Mouse (Mus musculus) midbrain, embryonic 12.5 days (tissue): Measurements from ENCODE around the gene Kctd2. TPM values are rescaled to one million over a fixed set of nuclear protein-coding genes. Genes with fewer than 3 reads are reported as not detected.
"Not testable (repeated sequence)": the region's sequence is repeated elsewhere in the genome, so short reads cannot be mapped to it uniquely, and the experiment has no call there.

Experiments used
- ATAC-seq: fragments of 200-750 bp; cut with Nextera tagmentation; 2 replicates; pipeline ENCODE4 v1.8.0; 2017; ENCODE audit warnings: low read depth, moderate TSS enrichment, moderate library complexity; ENCODE audit not compliant: low FRiP score
- H3K27ac ChIP-seq: fragments of 300-500 bp; sonication (generic); replicated peaks from 2 replicates; pipeline ENCODE4 v1.5.1; 2016; ENCODE audit warnings: mild to moderate bottlenecking
- H3K27me3 ChIP-seq: fragments of 300-500 bp; sonication (generic); 2 replicates; pipeline ENCODE4 v1.6.1; 2016; ENCODE audit warnings: mild to moderate bottlenecking
- H3K36me3 ChIP-seq: fragments of 300-500 bp; sonication (generic); 2 replicates; pipeline ENCODE4 v1.6.1; 2016
- H3K4me1 ChIP-seq: fragments of 300-500 bp; sonication (generic); 2 replicates; pipeline ENCODE4 v1.6.1; 2016
- H3K4me2 ChIP-seq: fragments of 300-500 bp; sonication (generic); replicated peaks from 2 replicates; pipeline ENCODE4 v1.6.1; 2016; ENCODE audit warnings: mild to moderate bottlenecking, moderate library complexity
- H3K4me3 ChIP-seq: fragments of 300-500 bp; sonication (generic); 2 replicates; pipeline ENCODE4 v1.5.1; 2016; ENCODE audit warnings: mild to moderate bottlenecking
- H3K9ac ChIP-seq: fragments of 300-500 bp; sonication (generic); replicated peaks from 2 replicates; pipeline ENCODE4 v1.6.1; 2016; ENCODE audit warnings: mild to moderate bottlenecking, moderate library complexity
- H3K9me3 ChIP-seq: fragments of 300-500 bp; sonication (generic); 2 replicates; pipeline ENCODE4 v1.6.1; 2016; ENCODE audit warnings: mild to moderate bottlenecking
- WGBS: fragments of 180-500 bp; shearing (Covaris S2); methylation state at CpG from one replicate; pipeline ENCODE4 v1.1.7; 2016; 5-methylcytosine and 5-hydroxymethylcytosine counted together
- polyA plus RNA-seq: library from polyadenylated mRNA; unstranded; fragments of >200 nt; fragmentation: Nextera tagmentation; extraction: Ambion mirVana; gene quantifications from 2 replicates; pipeline ENCODE4 v1.2.1, GENCODE M21; 2016

The Kctd2 gene
- polyA plus RNA-seq, 1 experiment from 2014 or later = 32.0 TPM

DNA sequence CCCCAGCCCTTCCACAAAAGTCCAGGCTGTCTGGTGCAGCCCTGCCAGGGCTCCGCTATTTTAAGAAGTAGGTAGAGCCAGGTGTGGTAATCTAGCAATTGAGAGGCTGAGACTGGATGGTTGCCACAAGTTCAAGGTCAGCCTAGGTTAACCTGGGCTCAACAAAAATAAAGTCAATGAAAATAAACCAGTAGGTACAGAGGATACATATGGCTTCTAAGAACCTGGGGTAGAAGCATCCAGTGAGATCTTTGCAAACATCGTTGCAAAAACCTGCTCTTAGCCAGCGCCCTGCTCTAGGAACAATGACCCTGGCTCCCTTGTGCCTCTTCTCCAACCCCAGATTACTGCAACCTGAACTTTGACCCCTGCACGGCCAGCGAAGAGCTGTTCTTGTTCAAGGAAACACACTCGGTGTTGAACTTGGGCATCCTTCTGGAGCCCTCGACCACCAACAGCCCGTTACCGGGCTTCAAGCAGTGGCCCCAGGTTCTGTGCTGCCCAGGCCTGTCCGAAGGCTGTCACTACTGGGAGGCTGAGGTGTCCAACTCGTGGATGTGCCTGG is 27.5 kb downstream of the Kctd2 start:
- Histone ChIP-seq H3K27me3 (no peaks in the 10 kb centered on the region), H3K36me3 (no peaks in the 10 kb centered on the region), H3K4me3 (no peak overlapping the region), H3K9me3 (no peaks in the 10 kb centered on the region), H3K4me2 (no peak overlapping the region), H3K27ac (no peak overlapping the region), H3K4me1 (no peaks in the 10 kb centered on the region; the same call in 1 of the 2 replicates), H3K9ac (no peak overlapping the region)
- WGBS = 86% methylated on average over 11 of the region's 11 CpGs
- no peak for ATAC-seq

DNA sequence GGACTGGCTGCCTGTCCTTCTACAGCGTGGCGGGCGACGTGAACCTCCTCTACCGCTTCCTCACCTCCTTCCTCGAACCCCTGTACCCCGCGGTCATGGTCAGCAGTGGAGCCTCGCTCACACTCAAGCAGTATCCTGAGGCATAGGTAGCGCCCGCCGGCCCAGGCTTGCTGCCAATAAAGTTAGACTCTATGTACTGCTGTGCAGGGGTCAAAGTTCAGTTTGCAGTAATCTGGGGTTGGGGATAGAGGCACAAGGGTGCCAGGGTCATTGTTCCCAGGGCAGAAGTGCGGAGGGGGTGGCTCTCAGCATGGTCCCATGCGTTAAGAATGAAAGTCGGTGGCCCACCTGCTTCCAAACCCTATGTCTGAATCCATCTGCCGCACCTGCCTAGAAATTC is 28.1 kb downstream of the Kctd2 start:
- H3K27ac ChIP-seq = no peak overlapping the region
- H3K4me2 ChIP-seq = no peak overlapping the region
- H3K9ac ChIP-seq = no peak overlapping the region
- no peak for ATAC-seq
- no peaks in the 10 kb centered on the region; the same call in 1 of the 2 replicates for H3K4me1 ChIP-seq
- no peaks in the 10 kb centered on the region for H3K27me3 ChIP-seq
- 86% methylated on average over 16 of the region's 16 CpGs for WGBS
- no peak overlapping the region for H3K4me3 ChIP-seq
- H3K9me3 ChIP-seq = no peaks in the 10 kb centered on the region
- H3K36me3 ChIP-seq = no peaks in the 10 kb centered on the region

DNA sequence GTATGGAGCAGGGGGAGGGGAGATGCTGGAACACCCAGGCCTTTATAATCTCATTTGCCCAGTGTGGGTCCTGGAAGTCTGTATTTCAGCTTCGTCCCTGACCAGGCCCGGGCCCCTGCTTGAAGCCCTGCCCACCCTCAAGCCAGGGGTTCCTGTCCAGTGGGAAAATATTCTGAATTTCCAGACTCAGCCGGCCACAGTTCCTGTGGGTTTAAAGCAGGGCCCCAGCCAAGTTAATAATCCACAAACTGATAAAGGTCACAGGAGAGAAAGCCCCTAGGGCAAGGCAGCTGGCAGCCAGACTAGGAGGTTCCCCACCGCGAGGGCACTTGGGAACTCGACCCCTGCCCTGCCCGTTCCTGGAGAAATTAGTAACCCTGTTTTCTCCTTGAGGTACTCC is 29.1 kb downstream of the Kctd2 start:
- Histone ChIP-seq H3K4me1 (no peaks in the 10 kb centered on the region; the same call in 1 of the 2 replicates), H3K9ac (no peak overlapping the region), H3K4me2 (no peak overlapping the region), H3K27me3 (no peaks in the 10 kb centered on the region), H3K36me3 (no peaks in the 10 kb centered on the region), H3K4me3 (no peak overlapping the region), H3K27ac (no peak overlapping the region), H3K9me3 (no peaks in the 10 kb centered on the region)
- ATAC-seq = no peak
- WGBS = 57% methylated on average over 7 of the region's 7 CpGs

DNA sequence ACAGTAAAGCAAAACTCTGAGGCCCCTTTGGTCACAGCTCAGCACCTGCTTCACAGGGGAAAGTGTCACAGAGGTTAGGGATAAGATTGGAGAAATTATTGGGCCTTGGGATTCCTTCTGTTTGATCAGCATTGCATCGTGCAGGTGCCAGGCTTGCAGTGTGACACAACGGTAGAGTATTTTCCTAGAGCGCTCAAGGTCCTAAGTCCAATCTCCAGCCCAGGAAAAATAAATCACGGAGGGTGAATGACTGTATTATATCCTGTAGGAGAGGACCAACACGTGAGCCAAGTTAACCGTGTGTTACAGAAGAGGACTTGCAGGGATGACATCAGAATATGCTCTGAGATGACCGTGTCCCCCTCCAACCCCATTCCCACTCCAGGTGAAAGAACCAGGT is 30.2 kb downstream of the Kctd2 start:
- Histone ChIP-seq H3K4me1 (no peaks in the 10 kb centered on the region; the same call in 1 of the 2 replicates), H3K27me3 (no peaks in the 10 kb centered on the region), H3K4me2 (no peak overlapping the region), H3K27ac (no peak overlapping the region), H3K4me3 (no peak overlapping the region), H3K36me3 (no peaks in the 10 kb centered on the region), H3K9ac (no peak overlapping the region), H3K9me3 (no peaks in the 10 kb centered on the region)
- WGBS = 93% methylated on average over 7 of the region's 7 CpGs
- no peak for ATAC-seq

DNA sequence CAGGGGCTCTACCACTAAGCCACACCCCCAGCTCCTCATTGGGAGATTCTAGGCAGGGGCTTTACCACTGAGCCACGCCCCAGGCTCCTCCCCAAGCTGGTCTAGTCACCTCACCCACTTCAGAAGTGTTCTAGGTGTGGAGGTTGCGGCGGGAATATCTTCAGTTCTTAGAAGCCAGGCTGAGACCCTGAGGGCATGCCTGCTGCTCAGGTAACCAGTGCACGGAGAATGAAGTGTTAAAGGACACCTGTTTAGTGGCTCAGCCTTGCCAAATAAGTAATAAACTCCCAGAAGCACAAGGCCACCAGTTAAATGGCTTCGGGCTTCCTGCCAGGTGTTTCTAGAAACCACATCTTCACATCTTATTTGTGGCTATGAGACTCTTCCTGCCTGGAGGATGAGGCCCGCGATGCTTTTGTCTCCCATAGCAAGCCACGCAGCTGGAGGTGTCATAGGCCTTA is 31.9 kb downstream of the Kctd2 start:
- no peak overlapping the region for H3K4me2 ChIP-seq
- no peaks in the 10 kb centered on the region; the same call in 1 of the 2 replicates for H3K4me1 ChIP-seq
- no peak overlapping the region for H3K27ac ChIP-seq
- no peak overlapping the region for H3K9ac ChIP-seq
- H3K36me3 ChIP-seq = no peaks in the 10 kb centered on the region
- no peaks in the 10 kb centered on the region for H3K27me3 ChIP-seq
- ATAC-seq = no peak
- WGBS = 87% methylated on average over 8 of the region's 8 CpGs
- H3K9me3 ChIP-seq = no peaks in the 10 kb centered on the region
- H3K4me3 ChIP-seq = no peak overlapping the region

DNA sequence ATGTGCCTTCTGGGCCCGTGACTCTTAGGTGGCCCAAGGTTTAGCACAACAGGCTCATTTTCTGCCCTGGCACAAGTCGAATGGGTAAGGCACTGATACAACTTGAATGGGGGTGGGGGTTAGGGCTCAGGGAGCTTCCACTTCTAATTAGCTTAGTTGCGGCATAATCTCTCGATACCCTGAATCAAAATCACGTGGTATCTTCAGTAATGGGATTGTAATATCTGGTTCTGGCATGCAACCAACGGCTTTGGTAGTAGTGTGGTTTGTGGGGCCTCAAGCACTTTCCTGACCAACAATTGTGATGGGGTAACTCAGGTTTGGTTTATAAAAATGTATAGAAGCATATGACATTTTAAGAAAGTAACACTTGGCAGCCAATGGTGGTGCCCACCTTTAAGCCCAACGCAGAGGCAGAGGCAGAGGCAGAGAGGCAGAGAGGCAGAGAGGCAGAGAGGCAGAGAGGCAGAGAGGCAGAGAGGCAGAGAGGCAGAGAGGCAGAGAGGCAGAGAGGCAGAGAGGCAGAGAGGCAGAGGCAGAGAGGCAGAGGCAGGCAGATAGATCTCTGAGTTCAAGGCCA is 32.4 kb downstream of the Kctd2 start:
- ATAC-seq = no peak
- no peak overlapping the region for H3K4me3 ChIP-seq
- H3K4me1 ChIP-seq = no peaks in the 10 kb centered on the region; the same call in 1 of the 2 replicates
- H3K4me2 ChIP-seq = no peak overlapping the region
- WGBS = 83% methylated on average over 7 of the region's 7 CpGs
- no peak overlapping the region for H3K27ac ChIP-seq
- no peak overlapping the region for H3K9ac ChIP-seq
- H3K9me3 ChIP-seq = no peaks in the 10 kb centered on the region
- H3K27me3 ChIP-seq = no peaks in the 10 kb centered on the region
- H3K36me3 ChIP-seq = no peaks in the 10 kb centered on the region

DNA sequence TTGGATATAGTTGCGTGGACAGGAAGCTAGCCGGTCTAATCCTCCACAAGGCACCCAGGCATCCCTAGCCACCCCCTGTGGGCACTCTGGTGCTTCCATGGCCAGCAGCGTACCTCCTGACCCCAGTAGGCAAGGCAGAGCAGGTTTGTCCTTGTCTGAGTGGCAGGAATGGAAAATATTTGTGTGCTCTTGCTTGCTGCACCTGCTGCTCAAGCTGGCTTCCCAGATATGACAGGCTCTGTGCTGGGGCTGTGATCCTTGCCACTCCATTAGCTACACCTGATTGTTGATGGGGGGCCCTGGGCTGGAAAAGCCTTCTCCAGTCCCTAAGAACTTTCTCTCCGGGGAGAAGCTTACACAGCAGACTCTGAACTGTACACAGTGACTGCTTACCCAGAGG is 33.4 kb downstream of the Kctd2 start:
- Histone ChIP-seq H3K9me3 (no peaks in the 10 kb centered on the region), H3K4me2 (no peak overlapping the region), H3K27me3 (no peaks in the 10 kb centered on the region), H3K4me3 (no peak overlapping the region), H3K4me1 (no peaks in the 10 kb centered on the region; the same call in 1 of the 2 replicates), H3K27ac (no peak overlapping the region), H3K9ac (no peak overlapping the region), H3K36me3 (no peaks in the 10 kb centered on the region)
- no peak for ATAC-seq
- 76% methylated on average over 4 of the region's 4 CpGs for WGBS

DNA sequence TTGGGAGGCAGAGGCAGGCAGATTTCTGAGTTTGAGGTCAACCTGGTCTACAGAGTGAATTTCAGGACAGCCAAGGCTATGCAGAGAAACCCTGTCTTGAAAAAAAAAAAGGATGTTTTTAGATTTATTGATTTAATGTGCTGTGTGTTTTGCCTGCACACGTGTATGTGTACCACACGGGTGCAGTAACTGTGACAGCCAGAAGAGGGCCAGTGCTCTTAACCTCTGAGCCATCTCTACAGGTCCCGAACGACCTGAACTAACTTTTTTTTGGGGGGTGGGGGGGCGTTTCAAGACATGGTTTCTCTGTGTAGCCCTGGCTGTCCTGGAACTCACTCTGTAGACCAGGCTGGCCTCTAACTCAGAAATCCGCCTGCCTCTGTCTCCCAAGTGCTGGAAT is 34.9 kb downstream of the Kctd2 start:
- ATAC-seq, H3K4me2 ChIP-seq, H3K9me3 ChIP-seq, H3K4me3 ChIP-seq, H3K4me1 ChIP-seq, H3K9ac ChIP-seq, H3K27ac ChIP-seq, H3K36me3 ChIP-seq, H3K27me3 ChIP-seq: not testable (repeated sequence)
- 84% methylated on average over 6 of the region's 6 CpGs for WGBS

DNA sequence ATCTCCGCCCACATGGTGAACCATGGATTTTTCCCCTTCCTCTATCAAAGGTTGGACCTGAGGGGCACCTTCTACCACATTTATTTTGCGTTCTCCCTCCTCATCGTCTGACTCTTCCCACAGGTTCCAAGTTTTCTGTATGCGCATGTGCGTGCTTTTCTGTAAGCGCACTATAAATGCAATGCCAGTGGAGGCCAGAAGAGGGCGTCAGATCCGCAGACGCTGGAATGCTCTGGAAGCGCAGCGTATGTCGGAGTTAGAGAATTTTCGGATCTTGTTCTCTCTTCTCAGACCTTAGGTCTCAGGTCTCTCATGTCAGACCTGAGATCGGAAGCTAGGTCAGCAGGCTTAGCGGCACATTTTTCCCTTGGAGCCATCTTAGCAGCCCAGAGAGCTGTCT is 35.7 kb downstream of the Kctd2 start:
- no peak overlapping the region for H3K9ac ChIP-seq
- no peaks in the 10 kb centered on the region for H3K36me3 ChIP-seq
- no peak overlapping the region for H3K27ac ChIP-seq
- H3K4me3 ChIP-seq = no peak overlapping the region
- no peak overlapping the region for H3K4me2 ChIP-seq
- WGBS = 84% methylated on average over 15 of the region's 15 CpGs
- no peaks in the 10 kb centered on the region for H3K27me3 ChIP-seq
- H3K9me3 ChIP-seq = no peaks in the 10 kb centered on the region
- no peaks in the 10 kb centered on the region for H3K4me1 ChIP-seq
- ATAC-seq = no peak

DNA sequence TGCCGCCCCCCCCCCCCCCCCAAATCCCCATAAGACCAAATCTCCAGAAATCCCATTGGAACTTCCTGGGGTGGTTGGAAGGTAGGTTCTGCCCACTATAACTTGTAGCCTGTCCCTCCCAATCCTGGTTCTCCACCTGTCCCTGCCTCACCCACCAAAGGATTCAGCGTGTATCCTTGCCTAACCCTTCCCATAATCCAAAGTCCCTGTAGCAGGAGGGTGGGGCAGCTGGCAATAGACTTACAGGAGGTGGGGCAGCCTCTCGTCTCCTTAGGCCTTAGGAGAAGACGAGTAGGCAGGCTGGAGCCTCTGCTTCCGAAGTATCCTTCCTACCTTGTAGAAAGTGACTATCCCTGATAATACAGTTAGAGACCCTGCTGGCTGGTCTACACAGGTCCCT is 36.3 kb downstream of the Kctd2 start:
- 93% methylated on average over 4 of the region's 5 CpGs for WGBS
- no peak for ATAC-seq

DNA sequence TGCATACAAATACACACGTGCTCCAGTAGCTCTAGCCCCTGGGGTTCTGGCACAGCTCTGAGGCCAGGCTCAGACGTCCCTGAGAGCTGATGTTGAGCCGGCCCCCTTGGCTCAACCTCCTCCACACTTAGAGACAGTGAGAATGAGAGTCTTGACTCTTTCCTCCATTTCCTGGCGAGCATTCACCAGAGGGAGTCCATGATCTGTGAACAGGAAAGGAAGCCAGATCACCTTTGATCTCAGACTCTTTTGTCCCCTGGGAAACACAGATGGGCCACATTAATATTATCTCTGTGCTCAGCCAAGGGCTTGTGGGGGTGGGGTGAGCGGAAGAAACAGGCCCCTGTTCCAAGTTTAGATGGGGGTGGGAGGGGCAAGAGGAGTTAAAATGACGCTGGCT is 37.5 kb downstream of the Kctd2 start:
- Histone ChIP-seq H3K9ac (no peak overlapping the region), H3K4me3 (no peak overlapping the region), H3K36me3 (no peaks in the 10 kb centered on the region), H3K27me3 (no peaks in the 10 kb centered on the region; the same call in 1 of the 2 replicates), H3K4me2 (no peak overlapping the region), H3K4me1 (no peaks in the 10 kb centered on the region), H3K27ac (no peak overlapping the region), H3K9me3 (no peaks in the 10 kb centered on the region)
- no peak for ATAC-seq
- 42% methylated on average over 6 of the region's 6 CpGs for WGBS

More for the DNA sequence above, 36.3 kb downstream of the Kctd2 start:
- Histone ChIP-seq H3K27ac (no peak overlapping the region), H3K4me1 (no peaks in the 10 kb centered on the region), H3K4me2 (no peak overlapping the region), H3K9ac (no peak overlapping the region), H3K36me3 (no peaks in the 10 kb centered on the region), H3K4me3 (no peak overlapping the region), H3K9me3 (no peaks in the 10 kb centered on the region), H3K27me3 (no peaks in the 10 kb centered on the region)

DNA sequence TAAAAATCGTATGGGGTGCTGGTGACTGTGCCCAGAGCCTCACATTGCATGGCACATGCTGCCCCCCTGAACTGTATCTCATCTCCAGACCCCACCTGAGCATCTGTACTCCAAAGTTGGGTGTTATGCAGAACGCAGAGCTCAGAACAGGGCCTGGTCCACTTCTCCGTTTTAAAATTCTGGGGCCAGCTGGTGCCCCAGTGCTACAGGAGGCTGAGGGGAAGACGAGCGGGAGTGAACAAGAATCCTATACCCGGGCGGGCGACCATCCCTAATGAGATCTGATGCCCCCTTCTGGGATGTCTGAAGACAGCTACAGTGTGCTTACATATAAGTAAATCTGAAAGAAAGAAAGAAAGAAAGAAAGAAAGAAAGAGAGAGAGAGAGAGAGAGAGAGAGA is 41.0 kb downstream of the Kctd2 start:
- 18% methylated on average over 8 of the region's 8 CpGs for WGBS
- Histone ChIP-seq H3K36me3 (no peaks in the 10 kb centered on the region), H3K4me1 (no peaks in the 10 kb centered on the region), H3K4me3 (no peak overlapping the region), H3K4me2 (no peak overlapping the region), H3K27me3 (no peaks in the 10 kb centered on the region; the same call in 1 of the 2 replicates), H3K27ac (no peak overlapping the region), H3K9me3 (no peaks in the 10 kb centered on the region), H3K9ac (no peak overlapping the region)
- no peak for ATAC-seq

DNA sequence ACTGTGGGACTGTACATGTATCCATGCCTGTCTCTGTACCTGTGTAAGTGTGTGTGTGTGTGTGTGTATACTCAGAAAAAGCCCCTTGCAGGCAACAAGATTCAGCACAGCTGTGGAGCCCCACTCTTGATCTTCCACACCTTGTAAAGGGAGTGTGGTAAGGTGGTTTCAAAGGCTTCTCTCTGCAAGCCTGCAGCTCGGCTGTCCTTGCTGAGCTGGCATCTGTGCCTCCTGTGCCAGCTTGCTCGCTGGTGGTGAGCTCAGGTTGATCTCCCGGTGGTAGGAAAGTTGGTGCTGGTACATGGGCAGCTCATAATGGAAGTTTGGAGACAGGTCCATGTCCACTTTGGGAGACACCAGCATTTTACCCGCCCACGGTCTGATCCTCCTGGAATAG is 41.9 kb downstream of the Kctd2 start:
- H3K4me3 ChIP-seq = no peak overlapping the region
- no peaks in the 10 kb centered on the region for H3K9me3 ChIP-seq
- H3K9ac ChIP-seq = no peak overlapping the region
- H3K27ac ChIP-seq = no peak overlapping the region
- WGBS = 80% methylated on average over 5 of the region's 5 CpGs
- no peaks in the 10 kb centered on the region for H3K36me3 ChIP-seq
- no peak for ATAC-seq
- H3K4me2 ChIP-seq = no peak overlapping the region
- H3K27me3 ChIP-seq = no peaks in the 10 kb centered on the region; the same call in 1 of the 2 replicates
- no peaks in the 10 kb centered on the region for H3K4me1 ChIP-seq
